Mouse (Mus musculus) B cell, adult 62 days (primary cell): Measurements from ENCODE around the gene Olig2. TPM values are rescaled to one million over a fixed set of nuclear protein-coding genes. Genes with fewer than 3 reads are reported as not detected.

Experiments used
- total RNA-seq: library from RNA; stranded (reverse); gene quantifications from 4 replicates; pipeline ENCODE4 v1.2.4, GENCODE M21; 2023

Olig2 gene
- 0.36 TPM in 1 of 4 replicates, not detected in the others for total RNA-seq

DNA sequence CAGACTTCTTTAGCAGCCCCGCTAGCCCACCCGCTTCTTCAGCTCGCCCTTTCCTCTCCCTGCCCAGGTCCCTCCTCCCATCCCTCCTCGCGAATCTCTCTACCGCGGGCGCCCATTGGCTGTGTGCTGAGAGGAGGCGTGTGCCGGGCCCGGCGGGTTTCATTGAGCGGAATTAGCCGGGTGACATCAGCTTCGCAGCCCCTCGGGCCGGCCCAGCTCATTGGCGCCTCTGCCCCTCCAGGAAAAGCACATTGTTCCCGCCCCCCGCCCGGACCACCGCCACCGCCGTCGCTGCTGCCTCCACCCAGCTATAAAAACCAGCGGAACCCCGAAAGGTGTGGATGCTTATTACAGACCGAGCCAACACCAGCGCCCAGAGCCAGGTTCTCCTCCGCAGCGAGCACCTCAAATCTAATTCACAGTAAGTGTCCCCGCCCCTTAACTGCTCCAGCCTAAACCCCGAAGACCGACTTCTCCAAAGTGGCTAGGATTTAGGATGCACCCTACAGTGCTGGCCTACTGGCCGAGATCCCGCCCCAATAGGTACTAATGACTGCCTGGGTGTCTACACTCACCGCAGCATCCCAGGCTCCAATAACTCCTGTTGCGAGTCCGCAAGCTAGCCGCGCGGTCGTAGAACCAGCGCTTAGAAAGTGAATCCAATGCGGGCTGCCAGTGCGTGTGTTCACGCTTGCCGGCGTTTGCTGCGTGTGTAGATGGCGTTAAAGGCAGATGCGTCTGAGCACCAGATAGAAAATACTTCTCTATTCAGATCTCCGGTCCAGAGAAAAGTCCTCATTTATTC, at the start of gene Olig2:
Gene Olig2, plus strand, starts transcription at position 225 of the 805 bp plus-strand sequence.

DNA sequence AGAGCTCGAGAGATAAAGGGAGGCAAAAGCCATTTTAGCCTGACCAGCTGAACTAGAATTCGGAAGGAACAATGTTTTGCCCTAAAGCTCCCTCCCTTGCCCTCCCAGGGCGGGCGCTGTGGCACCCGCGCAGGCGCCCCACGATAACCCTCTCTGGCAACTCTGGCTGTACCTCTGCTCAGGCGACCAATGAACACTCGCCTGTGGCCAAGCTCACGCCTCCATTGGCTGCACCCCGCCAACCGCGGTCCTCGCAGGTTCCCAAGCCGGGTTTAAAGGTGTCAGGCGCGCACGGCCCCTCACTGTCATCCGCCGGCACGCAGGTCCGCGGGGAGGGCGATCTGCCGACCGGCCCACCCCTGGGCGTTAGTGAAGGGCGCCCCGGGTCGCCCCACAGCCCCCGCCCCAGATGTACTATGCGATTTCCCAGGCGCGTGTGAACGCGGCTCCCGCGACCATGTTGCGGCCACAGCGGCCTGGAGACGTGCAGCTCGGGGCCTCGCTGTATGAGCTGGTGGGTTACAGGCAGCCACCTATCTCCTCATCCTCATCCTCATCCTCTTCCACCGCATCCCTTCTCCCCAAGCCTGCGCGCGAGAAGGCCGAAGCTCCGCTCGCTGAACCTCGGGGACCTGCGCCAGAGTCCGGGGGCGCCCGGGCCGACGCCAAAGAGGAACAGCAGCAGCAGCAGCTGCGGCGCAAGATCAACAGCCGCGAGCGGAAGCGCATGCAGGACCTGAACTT, 44.4 kb downstream of the Olig2 start, which contains the start of gene Olig1:
Gene Olig1, plus strand, starts transcription at position 305 of the 744 bp plus-strand sequence.

Other genes starting within 250 kb of the Olig2 start
- gene Synj1, start 214.1 kb upstream of the Olig2 start, total RNA-seq: 41.0 to 54.1 TPM (median 45.4 TPM) in 4 replicates
- gene Paxbp1, start 180.9 kb upstream of the Olig2 start, total RNA-seq: 109 to 120 TPM (median 115 TPM) in 4 replicates
- not detected in 4 replicates for gene 4932438H23Rik, start 130.3 kb upstream of the Olig2 start, total RNA-seq
- gene Olig1, start 44.3 kb downstream of the Olig2 start, total RNA-seq: not detected in 4 replicates
- 46.9 to 59.1 TPM (median 47.7 TPM) in 4 replicates for gene Ifnar2, start 147.3 kb downstream of the Olig2 start, total RNA-seq
- not detected in 4 replicates for gene Gm21970, start 166.3 kb downstream of the Olig2 start, total RNA-seq
- 88.9 to 102 TPM (median 91.6 TPM) in 4 replicates for gene Il10rb, start 180.7 kb downstream of the Olig2 start, total RNA-seq